Mouse (Mus musculus): ENCODE measurements at regions not wholly inside any gene's neighbourhood (a gene's known extent, or its start where the extent isn't known, plus 50 kb on each side); places are given as distances from the start of the nearest gene placed in this dataset.
A peak's percentile ranks its signal among the peaks of the same experiment; 100 is the strongest.
"Not testable (repeated sequence)": the region's sequence is repeated elsewhere in the genome, so short reads cannot be mapped to it uniquely, and the experiment has no call there.

GRCm38 (mm10) chr6:89160051-89160450 lies 202.4 kb downstream of the Plxna1 start:
- ATAC-seq, result no peak

- no peak for ATAC-seq
Measured at GRCm38 (mm10) chr6:89161746-89162145, 200.7 kb downstream of the Plxna1 start.

- no peak for ATAC-seq
Measured at GRCm38 (mm10) chr6:89169520-89169919, 192.9 kb downstream of the Plxna1 start.

- not testable (repeated sequence) for ATAC-seq
Measured at GRCm38 (mm10) chr6:89184920-89185319, 177.5 kb downstream of the Plxna1 start.

- ATAC-seq, result not testable (repeated sequence)
Measured at GRCm38 (mm10) chr6:89200514-89201284, 161.7 kb downstream of the Plxna1 start.

- no peak for ATAC-seq
Measured at GRCm38 (mm10) chr6:89215021-89215420, 147.4 kb downstream of the Plxna1 start.

- no peak for ATAC-seq
Measured at GRCm38 (mm10) chr6:89235416-89236075, 126.9 kb downstream of the Plxna1 start.

- ATAC-seq, result no peak
Measured at GRCm38 (mm10) chr6:89236226-89236625, 126.2 kb downstream of the Plxna1 start.

- ATAC-seq, result no peak
Measured at GRCm38 (mm10) chr6:89236892-89237646, 125.4 kb downstream of the Plxna1 start.

GRCm38 (mm10) chr6:89238871-89239270 lies 123.5 kb downstream of the Plxna1 start:
- ATAC-seq, result no peak

- ATAC-seq, result no peak
Measured at GRCm38 (mm10) chr6:89239511-89239910, 122.9 kb downstream of the Plxna1 start.

GRCm38 (mm10) chr6:89240168-89240705 lies 122.2 kb downstream of the Plxna1 start:
- no peak for ATAC-seq

- ATAC-seq, result no peak
Measured at GRCm38 (mm10) chr6:89242371-89243288, 119.8 kb downstream of the Plxna1 start.

GRCm38 (mm10) chr6:89245506-89245905 lies 116.9 kb downstream of the Plxna1 start:
- ATAC-seq, result no peak

- ATAC-seq, result no peak
Measured at GRCm38 (mm10) chr6:89246261-89246660, 116.2 kb downstream of the Plxna1 start.

GRCm38 (mm10) chr6:89248574-89248973 lies 113.8 kb downstream of the Plxna1 start:
- ATAC-seq, result no peak

- ATAC-seq, result no peak
Measured at GRCm38 (mm10) chr6:89249303-89249702, 113.1 kb downstream of the Plxna1 start.

- ATAC-seq, result no peak
Measured at GRCm38 (mm10) chr6:89251641-89252040, 110.8 kb downstream of the Plxna1 start.

- no peak for ATAC-seq
Measured at GRCm38 (mm10) chr6:89256022-89256421, 106.4 kb downstream of the Plxna1 start.

- no peak for ATAC-seq
Measured at GRCm38 (mm10) chr6:89256630-89257292, 105.7 kb downstream of the Plxna1 start.

GRCm38 (mm10) chr6:89257416-89257815 lies 105.0 kb downstream of the Plxna1 start:
- peak; percentile 80 for ATAC-seq
